Mouse (Mus musculus) megakaryocyte, embryonic 14.5 days (primary cell): ENCODE results near the gene Ints7.

Experiments
- FLI1 ChIP-seq: IDR thresholded peaks from 2 replicates; pipeline ENCODE4 v1.6.1; 2012; ENCODE audit warnings: low read length, inconsistent platforms, mixed read lengths
- GATA1 ChIP-seq: IDR thresholded peaks from 3 replicates; pipeline ENCODE4 v1.6.1; 2012; ENCODE audit warnings: mixed read lengths, low read length, inconsistent platforms, borderline replicate concordance

DNA sequence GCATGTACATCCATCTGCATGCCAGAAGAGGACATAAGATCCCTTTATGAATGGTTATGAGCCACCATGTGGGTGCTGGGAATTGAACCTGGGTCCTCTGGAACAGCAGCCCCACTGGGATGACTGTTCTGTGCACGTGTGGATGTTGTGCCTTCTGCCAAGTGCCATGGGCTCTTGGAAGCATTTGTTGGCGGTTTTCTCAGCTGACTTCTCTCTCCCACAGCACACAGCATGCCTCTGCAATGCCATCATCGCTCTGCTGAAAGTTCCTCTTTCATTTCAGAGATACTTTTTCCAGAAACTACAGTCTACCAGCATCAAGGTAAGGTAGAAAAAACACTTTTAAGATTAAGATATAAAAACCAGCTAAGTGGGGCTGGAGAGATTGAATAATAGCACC, 42.2 kb downstream of the Ints7 start:
- TF ChIP-seq GATA1 = no peak
- no peak for TF ChIP-seq FLI1
